Mouse (Mus musculus) forebrain, postnatal 0 days (tissue): ENCODE data around the gene Macf1. TPM values are rescaled to one million over a fixed set of nuclear protein-coding genes. Genes with fewer than 3 reads are reported as not detected.
A peak's percentile ranks its signal among the peaks of the same experiment; 100 is the strongest.

ENCODE experiments used
- ATAC-seq: fragments of 200-750 bp; cut with Nextera tagmentation; 2 replicates; pipeline ENCODE4 v1.8.0; 2017; ENCODE audit warnings: mild to moderate bottlenecking, moderate library complexity
- DNase-seq: peaks from one replicate; pipeline ENCODE4 v3.0.0-alpha.2; 2015
- H3K27ac ChIP-seq: fragments of 300-500 bp; sonication (generic); 2 replicates; pipeline ENCODE4 v1.5.1; 2014; ENCODE audit warnings: low read depth, mild to moderate bottlenecking, antibody characterized with exemption, low read length, moderate library complexity, mixed read lengths
- H3K27me3 ChIP-seq: fragments of 300-500 bp; sonication (generic); 2 replicates; pipeline ENCODE4 v1.6.1; 2014; ENCODE audit warnings: mild to moderate bottlenecking, low read length, mixed read lengths; ENCODE audit not compliant: insufficient read depth
- H3K36me3 ChIP-seq: fragments of 300-500 bp; sonication (generic); 2 replicates; pipeline ENCODE4 v1.6.1; 2014; ENCODE audit warnings: mild to moderate bottlenecking, moderate library complexity; ENCODE audit not compliant: insufficient read depth
- H3K4me1 ChIP-seq: fragments of 300-500 bp; sonication (generic); 2 replicates; pipeline ENCODE4 v1.6.1; 2014; ENCODE audit warnings: antibody characterized with exemption; ENCODE audit not compliant: insufficient read depth
- H3K4me2 ChIP-seq: fragments of 300-500 bp; sonication (generic); 2 replicates; pipeline ENCODE4 v1.6.1; 2014; ENCODE audit warnings: low read depth, mild to moderate bottlenecking, moderate library complexity
- H3K4me3 ChIP-seq: fragments of 300-500 bp; sonication (generic); 2 replicates; pipeline ENCODE4 v1.5.1; 2014; ENCODE audit warnings: low read depth, low read length, mixed read lengths
- H3K9ac ChIP-seq: fragments of 300-500 bp; sonication (generic); 2 replicates; pipeline ENCODE4 v1.6.1; 2014; ENCODE audit warnings: mild to moderate bottlenecking
- H3K9me3 ChIP-seq: fragments of 300-500 bp; sonication (generic); 2 replicates; pipeline ENCODE4 v1.6.1; 2016; ENCODE audit warnings: low read length
- CTCF ChIP-seq: sonication (generic); IDR thresholded peaks from 2 replicates; pipeline ENCODE4 v1.5.1; 2016; ENCODE audit warnings: antibody characterized with exemption, control low read depth, low read depth
- WGBS: fragments of 180-500 bp; shearing (Covaris S2); extraction: QIAGEN DNeasy Blood & Tissue Kit; methylation state at CpG from one replicate; pipeline ENCODE4 v1.1.7; 2014; 5-methylcytosine and 5-hydroxymethylcytosine counted together
- polyA plus RNA-seq: library from polyadenylated mRNA; unstranded; fragments of >200 nt; fragmentation: Nextera tagmentation; extraction: Ambion mirVana; gene quantifications from 2 replicates; pipeline ENCODE4 v1.2.1, GENCODE M21; 2015
- total RNA-seq: library from RNA; depleted of rRNA; stranded (reverse); fragments of >200 nt; gene quantifications from 2 replicates; pipeline ENCODE4 v1.2.3, GENCODE M21; 2014

Gene Macf1
- total and polyA plus RNA-seq, 2 experiments from 2014 or later, result 58.2 to 345 TPM

- DNase-seq (peak; percentile 75), ATAC-seq (peak; percentile 68)
- WGBS, result 5% methylated on average over 49 of the region's 89 CpGs
Measured at GRCm38 (mm10) chr4:123687025-123687781, 3.0 kb upstream of the Macf1 start.

GRCm38 (mm10) chr4:123686368-123687024 lies 2.3 kb upstream of the Macf1 start:
- TF ChIP-seq CTCF, result no peak; the same call in 1 of the 2 replicates
- 1% methylated on average over 55 of the region's 56 CpGs for WGBS
- peak; percentile 66 for DNase-seq

More at GRCm38 (mm10) chr4:123687025-123687781, 3.0 kb upstream of the Macf1 start:
- H3K9ac ChIP-seq, result peak overlapping the region; percentile 98
- peak overlapping the region; percentile 89 for H3K4me2 ChIP-seq
- no peaks in the 10 kb centered on the region for H3K9me3 ChIP-seq
- no peak for TF ChIP-seq CTCF
- peak overlapping the region; percentile 96 for H3K27ac ChIP-seq
- peaks cover 14% of the 10 kb centered on the region for H3K4me1 ChIP-seq
- no peaks in the 10 kb centered on the region for H3K27me3 ChIP-seq
- H3K36me3 ChIP-seq, result peaks cover 13% of the 10 kb centered on the region
- H3K4me3 ChIP-seq, result peak overlapping the region; percentile 99

GRCm38 (mm10) chr4:123685506-123686242 lies 1.5 kb upstream of the Macf1 start:
- H3K36me3 ChIP-seq, result peaks cover 14% of the 10 kb centered on the region
- peak overlapping the region; percentile 96 for H3K27ac ChIP-seq
- H3K4me1 ChIP-seq, result peaks cover 14% of the 10 kb centered on the region
- no peak for TF ChIP-seq CTCF
- no peaks in the 10 kb centered on the region for H3K27me3 ChIP-seq
- peak overlapping the region; percentile 89 for H3K4me2 ChIP-seq
- peak; percentile 14 for ATAC-seq
- H3K4me3 ChIP-seq, result peak overlapping the region; percentile 99
- no peaks in the 10 kb centered on the region for H3K9me3 ChIP-seq
- H3K9ac ChIP-seq, result peak overlapping the region; percentile 98
- WGBS, result 19% methylated on average over 8 of the region's 8 CpGs
- DNase-seq, result peak; percentile 59

More at GRCm38 (mm10) chr4:123686368-123687024, 2.3 kb upstream of the Macf1 start:
- H3K9me3 ChIP-seq, result no peaks in the 10 kb centered on the region
- H3K4me3 ChIP-seq, result peak overlapping the region; percentile 99
- H3K36me3 ChIP-seq, result peaks cover 13% of the 10 kb centered on the region
- peak; percentile 56 for ATAC-seq
- H3K9ac ChIP-seq, result peak overlapping the region; percentile 98
- peak overlapping the region; percentile 89 for H3K4me2 ChIP-seq
- peak overlapping the region; percentile 96 for H3K27ac ChIP-seq
- no peaks in the 10 kb centered on the region for H3K27me3 ChIP-seq
- peaks cover 14% of the 10 kb centered on the region for H3K4me1 ChIP-seq

- DNase-seq, result no peak
- no peak for TF ChIP-seq CTCF
- no peak for ATAC-seq
- Histone ChIP-seq H3K9ac (0 out of 2 replicates have a peak overlapping the region, but pooled peaks have one; percentile 98), H3K4me3 (peak overlapping the region; percentile 99), H3K27ac (peak overlapping the region; percentile 96; the same call in 1 of the 2 replicates), H3K9me3 (no peaks in the 10 kb centered on the region), H3K36me3 (peaks cover 17% of the 10 kb centered on the region), H3K4me1 (peaks cover 14% of the 10 kb centered on the region), H3K4me2 (peak overlapping the region; percentile 89), H3K27me3 (no peaks in the 10 kb centered on the region)
- WGBS, result 65% methylated on average over 7 of the region's 7 CpGs
Measured at GRCm38 (mm10) chr4:123685046-123685445, 886 bp upstream of the Macf1 start.

- no peak for TF ChIP-seq CTCF
- no peak overlapping the region for H3K4me2 ChIP-seq
- no peak overlapping the region for H3K27ac ChIP-seq
- no peaks in the 10 kb centered on the region for H3K9me3 ChIP-seq
- ATAC-seq (no peak), DNase-seq (no peak)
- peaks cover 18% of the 10 kb centered on the region for H3K4me1 ChIP-seq
- no peaks in the 10 kb centered on the region for H3K27me3 ChIP-seq
- no peak overlapping the region for H3K4me3 ChIP-seq
- WGBS, result 80% methylated on average over 8 of the region's 8 CpGs
- H3K9ac ChIP-seq, result no peak overlapping the region
- peaks cover 29% of the 10 kb centered on the region for H3K36me3 ChIP-seq
Measured at GRCm38 (mm10) chr4:123682291-123682690, 1.9 kb downstream of the Macf1 start.

GRCm38 (mm10) chr4:123680962-123681361 lies 3.2 kb downstream of the Macf1 start:
- H3K4me2 ChIP-seq, result peak overlapping the region; percentile 15; the same call in 1 of the 2 replicates
- H3K9ac ChIP-seq, result no peak overlapping the region
- no peak for TF ChIP-seq CTCF
- DNase-seq (no peak), ATAC-seq (0 out of 2 replicates have a peak, but pooled peaks have one; percentile 18)
- H3K9me3 ChIP-seq, result no peaks in the 10 kb centered on the region
- peaks cover 35% of the 10 kb centered on the region for H3K36me3 ChIP-seq
- peaks cover 29% of the 10 kb centered on the region for H3K4me1 ChIP-seq
- H3K27me3 ChIP-seq, result no peaks in the 10 kb centered on the region
- 45% methylated on average over 7 of the region's 7 CpGs for WGBS
- no peak overlapping the region for H3K4me3 ChIP-seq
- H3K27ac ChIP-seq, result 0 out of 2 replicates have a peak overlapping the region, but pooled peaks have one; percentile 22
